Mouse (Mus musculus) cortical plate, adult 2 months (tissue): Measurements from ENCODE around the gene D630039A03Rik.

ENCODE experiments used
- CTCF ChIP-seq: fragments of 200-500 bp; IDR thresholded peaks from 2 replicates; pipeline ENCODE4 v1.5.1; 2011; ENCODE audit warnings: mild to moderate bottlenecking, control low read depth, low read length; ENCODE audit not compliant: insufficient read depth; ENCODE audit errors: extremely low read depth
- POLR2A ChIP-seq: fragments of 200-500 bp; IDR thresholded peaks from 2 replicates; pipeline ENCODE4 v1.6.1; 2011; ENCODE audit warnings: mild to moderate bottlenecking, low read length, control low read depth; ENCODE audit not compliant: insufficient read depth; ENCODE audit errors: extremely low read depth

- no peak for TF ChIP-seq POLR2A
- no peak for TF ChIP-seq CTCF
Observed at GRCm38 (mm10) chr4:57902619-57903018, 13.5 kb downstream of the D630039A03Rik start.
